Mouse (Mus musculus): ENCODE results near the gene Gria1.

- TF ChIP-seq CTCF (IDR thresholded peaks at IDR 0.05; ENCODE audit: low read depth, low read length) (no peak), POLR2A (IDR thresholded peaks at IDR 0.05; ENCODE audit: extremely low read depth, insufficient read depth, low read length) (no peak)
Observed at GRCm38 (mm10) chr11:57184216-57184615, 173.0 kb downstream of the Gria1 start.

All from liver, adult 2 months (tissue).